Mouse (Mus musculus) limb, embryonic 11.5 days (tissue): ENCODE results near the gene Batf. TPM values are rescaled to one million over a fixed set of nuclear protein-coding genes. Genes with fewer than 3 reads are reported as not detected.

Experiments used
- ATAC-seq: fragments of 200-750 bp; cut with Nextera tagmentation; 2 replicates; pipeline ENCODE4 v1.8.0; 2017; ENCODE audit warnings: low read depth; ENCODE audit not compliant: insufficient number of reproducible peaks, low FRiP score, low TSS enrichment
- DNase-seq: peaks from one replicate; pipeline ENCODE4 v3.0.0-alpha.2; 2015; ENCODE audit warnings: low spot score
- H3K27ac ChIP-seq: fragments of 300-500 bp; sonication (generic); replicated peaks from 2 replicates; pipeline ENCODE4 v1.5.1; 2014; ENCODE audit warnings: low read depth, mild to moderate bottlenecking, low read length
- H3K27me3 ChIP-seq: fragments of 300-500 bp; sonication (generic); 2 replicates; pipeline ENCODE4 v1.6.1; 2014; ENCODE audit warnings: mild to moderate bottlenecking, low read length, mixed read lengths; ENCODE audit not compliant: control insufficient read depth, insufficient read depth
- H3K36me3 ChIP-seq: fragments of 300-500 bp; sonication (generic); 2 replicates; pipeline ENCODE4 v1.6.1; 2014; ENCODE audit warnings: mild to moderate bottlenecking, low read length, moderate library complexity, mixed read lengths; ENCODE audit not compliant: control insufficient read depth, insufficient read depth
- H3K4me1 ChIP-seq: fragments of 300-500 bp; sonication (generic); 2 replicates; pipeline ENCODE4 v1.6.1; 2014; ENCODE audit warnings: low read length, mixed read lengths; ENCODE audit not compliant: control insufficient read depth, insufficient read depth
- H3K4me2 ChIP-seq: fragments of 300-500 bp; sonication (generic); 2 replicates; pipeline ENCODE4 v1.6.1; 2014; ENCODE audit warnings: low read depth, mild to moderate bottlenecking, moderate library complexity; ENCODE audit not compliant: severe bottlenecking
- H3K4me3 ChIP-seq: fragments of 300-500 bp; sonication (generic); 2 replicates; pipeline ENCODE4 v1.5.1; 2014; ENCODE audit warnings: low read depth, low read length
- H3K9ac ChIP-seq: fragments of 300-500 bp; sonication (generic); 2 replicates; pipeline ENCODE4 v1.6.1; 2014; ENCODE audit warnings: mild to moderate bottlenecking, low read length
- H3K9me3 ChIP-seq: fragments of 300-500 bp; sonication (generic); 2 replicates; pipeline ENCODE4 v1.6.1; 2016; ENCODE audit warnings: low read length; ENCODE audit not compliant: control insufficient read depth
- WGBS: fragments of 180-500 bp; shearing (Covaris S2); extraction: QIAGEN DNeasy Blood & Tissue Kit; methylation state at CpG from one replicate; pipeline ENCODE4 v1.1.7; 2014; 5-methylcytosine and 5-hydroxymethylcytosine counted together
- polyA plus RNA-seq: library from polyadenylated mRNA; unstranded; fragments of >200 nt; fragmentation: Nextera tagmentation; extraction: Ambion mirVana; gene quantifications from 2 replicates; pipeline ENCODE4 v1.2.1, GENCODE M21; 2014

The Batf gene
- polyA plus RNA-seq, 1 experiment from 2014 or later = 1.5 TPM

DNA sequence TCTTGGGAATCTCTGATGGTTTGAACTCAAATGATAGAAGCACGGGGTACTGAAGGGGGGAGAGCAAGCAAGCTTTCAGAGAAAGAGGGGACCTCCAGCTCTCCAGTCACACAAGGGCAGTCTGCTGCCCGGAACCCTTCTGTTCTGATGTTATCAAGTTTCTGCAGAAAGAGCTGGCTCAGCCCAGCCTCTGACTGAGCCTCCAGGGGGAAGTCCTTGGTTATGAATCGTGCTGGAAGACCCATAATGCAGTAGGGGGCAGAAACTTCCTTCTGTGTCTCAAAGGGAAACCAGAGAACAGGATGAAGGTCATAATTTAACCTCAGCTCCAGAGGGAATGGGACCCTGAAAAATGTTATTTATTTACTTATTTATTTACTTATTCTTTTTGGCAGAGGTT lies 16.4 kb upstream of the Batf start:
- Histone ChIP-seq H3K4me1 (no peaks in the 10 kb centered on the region), H3K36me3 (no peaks in the 10 kb centered on the region), H3K4me2 (no peak overlapping the region), H3K9me3 (no peaks in the 10 kb centered on the region), H3K27me3 (no peaks in the 10 kb centered on the region), H3K9ac (no peak overlapping the region), H3K4me3 (no peak overlapping the region), H3K27ac (no peak overlapping the region)
- ATAC-seq (no peak), DNase-seq (no peak)
- WGBS = 75% methylated on average over 3 of the region's 3 CpGs

- H3K4me1 ChIP-seq = no peaks in the 10 kb centered on the region
- no peaks in the 10 kb centered on the region for H3K36me3 ChIP-seq
- no peak overlapping the region for H3K4me3 ChIP-seq
- no peak overlapping the region for H3K4me2 ChIP-seq
- H3K27ac ChIP-seq = no peak overlapping the region
- no peaks in the 10 kb centered on the region for H3K9me3 ChIP-seq
- 90% methylated on average over 8 of the region's 8 CpGs for WGBS
- ATAC-seq = no peak
- H3K9ac ChIP-seq = no peak overlapping the region
- no peak for DNase-seq
- no peaks in the 10 kb centered on the region for H3K27me3 ChIP-seq
These were observed 12.6 kb upstream of the Batf start for GRCm38 (mm10) chr12:85673914-85674313.

DNA sequence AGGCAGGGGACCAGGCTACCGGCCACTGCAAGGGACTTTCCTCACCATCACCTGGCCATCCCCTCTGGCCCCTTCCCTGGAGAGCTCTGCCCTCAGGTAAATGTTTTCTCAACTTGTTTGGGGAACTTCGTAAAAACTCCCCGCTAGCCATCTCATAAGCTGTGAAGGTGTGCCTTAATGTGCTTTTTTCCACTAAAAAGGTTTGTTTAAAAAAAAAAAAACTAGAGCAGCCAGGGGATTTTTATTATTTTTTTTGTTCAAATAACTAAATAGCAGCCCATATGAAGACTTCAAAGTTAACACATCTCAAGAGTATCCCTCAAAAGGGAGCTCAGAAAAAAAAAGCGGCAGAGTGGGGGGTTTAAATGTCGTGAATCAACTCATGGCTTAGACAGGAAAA lies 7.4 kb upstream of the Batf start:
- Histone ChIP-seq H3K27ac (no peak overlapping the region), H3K27me3 (no peaks in the 10 kb centered on the region), H3K36me3 (no peaks in the 10 kb centered on the region), H3K9me3 (no peaks in the 10 kb centered on the region), H3K4me1 (no peaks in the 10 kb centered on the region), H3K4me2 (no peak overlapping the region), H3K4me3 (no peak overlapping the region), H3K9ac (no peak overlapping the region)
- 75% methylated on average over 5 of the region's 5 CpGs for WGBS
- DNase-seq = no peak
- no peak for ATAC-seq

DNA sequence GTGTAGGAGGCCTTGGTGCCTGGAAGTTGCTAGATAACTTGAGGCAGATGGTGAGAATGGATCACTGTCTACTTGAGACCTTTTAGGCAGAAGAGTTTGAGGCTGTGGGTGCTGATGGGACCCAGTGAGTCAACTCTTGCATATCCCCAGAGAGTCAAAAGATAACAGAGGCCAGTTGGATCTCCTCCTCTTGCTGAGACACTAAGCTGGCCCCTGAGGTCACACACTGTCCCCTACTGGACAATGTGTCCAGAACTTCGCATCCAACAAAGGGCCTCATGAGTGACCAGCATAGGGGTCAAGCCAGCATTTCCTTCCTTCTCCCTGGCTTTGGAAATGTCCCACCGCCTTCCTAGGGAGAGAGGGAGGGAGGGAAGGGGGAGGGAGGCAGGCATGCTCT lies 6.7 kb upstream of the Batf start:
- Histone ChIP-seq H3K27me3 (no peaks in the 10 kb centered on the region), H3K9ac (no peak overlapping the region), H3K27ac (no peak overlapping the region), H3K4me3 (no peak overlapping the region), H3K4me1 (no peaks in the 10 kb centered on the region), H3K9me3 (no peaks in the 10 kb centered on the region), H3K36me3 (no peaks in the 10 kb centered on the region), H3K4me2 (no peak overlapping the region)
- DNase-seq = no peak
- no peak for ATAC-seq
- 74% methylated on average over 2 of the region's 2 CpGs for WGBS

DNA sequence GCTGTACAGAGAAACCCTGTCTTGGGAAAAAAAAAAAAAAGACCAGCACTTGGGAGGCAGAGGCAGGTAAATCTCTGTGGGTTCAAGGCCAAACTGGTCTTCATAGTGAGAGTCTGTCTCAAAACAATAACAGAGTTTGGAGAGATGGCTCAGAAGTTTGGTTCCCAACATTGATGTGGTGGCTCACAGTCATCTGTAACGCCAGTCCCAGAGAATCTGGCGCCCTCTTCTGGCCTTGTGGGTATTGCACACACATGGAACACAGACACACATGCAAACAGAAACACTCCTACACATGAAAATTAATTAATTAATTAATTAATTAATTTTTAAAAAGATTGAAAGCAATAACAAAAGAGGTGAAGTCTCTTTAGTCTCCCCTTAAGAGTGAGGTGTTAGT lies 4.1 kb upstream of the Batf start:
- no peak for DNase-seq
- no peaks in the 10 kb centered on the region for H3K9me3 ChIP-seq
- H3K36me3 ChIP-seq = no peaks in the 10 kb centered on the region
- no peaks in the 10 kb centered on the region for H3K27me3 ChIP-seq
- WGBS = 47% methylated on average over 2 of the region's 2 CpGs
- no peaks in the 10 kb centered on the region; the same call in 1 of the 2 replicates for H3K4me1 ChIP-seq
- no peak overlapping the region for H3K9ac ChIP-seq
- H3K4me3 ChIP-seq = no peak overlapping the region
- H3K4me2 ChIP-seq = no peak overlapping the region
- H3K27ac ChIP-seq = no peak overlapping the region
- ATAC-seq = no peak

DNA sequence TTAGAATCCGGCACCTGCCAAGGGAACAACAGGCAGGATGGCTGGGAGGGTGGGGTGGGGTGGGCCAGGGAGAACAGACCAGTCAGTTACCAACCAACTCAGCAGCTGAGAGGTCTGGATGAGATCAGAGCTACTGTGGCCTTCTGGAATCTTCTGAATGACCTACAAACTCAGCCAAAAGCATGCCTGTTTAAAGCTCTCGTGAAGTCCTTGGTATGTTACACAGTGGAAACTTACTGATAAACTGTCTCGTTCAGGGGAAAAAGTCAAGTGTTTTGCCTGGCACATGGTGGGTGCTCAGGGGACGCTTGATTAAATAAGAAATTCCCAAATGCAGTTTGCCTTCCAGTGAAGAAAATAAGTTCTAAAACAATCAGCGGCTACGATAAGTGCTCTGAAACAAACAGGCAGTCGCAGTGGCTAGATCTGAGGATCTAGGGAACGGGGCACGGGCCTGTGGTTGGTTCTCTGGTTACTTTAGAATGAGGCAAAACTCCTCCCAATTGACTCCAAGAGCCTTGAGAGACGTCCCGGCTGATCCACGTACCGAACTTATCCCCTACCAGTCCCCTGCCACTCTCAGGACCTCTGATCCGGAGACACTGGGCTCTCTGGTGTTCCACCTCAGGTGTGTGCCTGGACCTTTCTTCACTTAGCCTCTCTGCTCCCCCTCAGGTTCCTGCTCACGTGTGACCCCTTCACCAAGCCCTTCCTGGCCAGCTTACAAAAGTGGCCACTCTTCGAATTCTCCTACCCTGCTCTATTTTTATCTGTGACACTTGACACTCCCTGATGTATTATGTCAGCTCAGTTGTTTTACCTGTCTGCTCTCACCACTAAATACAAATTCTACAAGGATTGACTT lies 1.8 kb upstream of the Batf start:
- Histone ChIP-seq H3K27ac (no peak overlapping the region), H3K27me3 (no peaks in the 10 kb centered on the region), H3K36me3 (no peaks in the 10 kb centered on the region), H3K9me3 (no peaks in the 10 kb centered on the region), H3K4me2 (no peak overlapping the region), H3K4me3 (no peak overlapping the region), H3K4me1 (no peaks in the 10 kb centered on the region; the same call in 1 of the 2 replicates), H3K9ac (no peak overlapping the region)
- ATAC-seq = no peak
- no peak for DNase-seq
- 87% methylated on average over 16 of the region's 16 CpGs for WGBS

DNA sequence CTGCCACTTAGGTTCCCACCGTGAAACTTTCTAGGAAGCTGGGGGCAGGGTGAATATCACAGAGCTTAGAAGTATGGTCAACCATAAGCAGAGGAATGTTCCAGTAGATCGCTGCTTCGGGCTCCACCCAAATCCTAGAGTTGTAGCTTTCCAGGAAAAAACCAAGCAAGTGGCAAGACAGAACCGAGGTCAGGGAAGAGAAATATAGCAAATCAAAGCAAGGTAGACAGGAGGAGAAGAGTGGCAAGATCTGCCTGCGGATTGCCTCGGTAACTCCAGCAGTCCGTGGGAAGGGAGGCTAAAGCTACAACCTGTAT lies 706 bp downstream of the Batf start:
- no peak overlapping the region for H3K4me3 ChIP-seq
- H3K9me3 ChIP-seq = no peaks in the 10 kb centered on the region
- no peaks in the 10 kb centered on the region for H3K36me3 ChIP-seq
- H3K9ac ChIP-seq = no peak overlapping the region
- no peaks in the 10 kb centered on the region; the same call in 1 of the 2 replicates for H3K4me1 ChIP-seq
- 82% methylated on average over 7 of the region's 7 CpGs for WGBS
- no peak for ATAC-seq
- DNase-seq = no peak
- no peak overlapping the region for H3K27ac ChIP-seq
- H3K27me3 ChIP-seq = no peaks in the 10 kb centered on the region
- no peak overlapping the region for H3K4me2 ChIP-seq

GRCm38 (mm10) chr12:85687846-85688245 lies 1.4 kb downstream of the Batf start:
- 68% methylated on average over 6 of the region's 6 CpGs for whole genome bisulfite sequencing
- no peak for ATAC-seq
- Histone ChIP-seq H3K9me3 (no peaks in the 10 kb centered on the region), H3K27me3 (no peaks in the 10 kb centered on the region), H3K4me3 (no peak overlapping the region), H3K27ac (no peak overlapping the region), H3K36me3 (no peaks in the 10 kb centered on the region), H3K4me2 (no peak overlapping the region), H3K4me1 (no peaks in the 10 kb centered on the region; the same call in 1 of the 2 replicates), H3K9ac (no peak overlapping the region)
- DNase-seq = no peak

DNA sequence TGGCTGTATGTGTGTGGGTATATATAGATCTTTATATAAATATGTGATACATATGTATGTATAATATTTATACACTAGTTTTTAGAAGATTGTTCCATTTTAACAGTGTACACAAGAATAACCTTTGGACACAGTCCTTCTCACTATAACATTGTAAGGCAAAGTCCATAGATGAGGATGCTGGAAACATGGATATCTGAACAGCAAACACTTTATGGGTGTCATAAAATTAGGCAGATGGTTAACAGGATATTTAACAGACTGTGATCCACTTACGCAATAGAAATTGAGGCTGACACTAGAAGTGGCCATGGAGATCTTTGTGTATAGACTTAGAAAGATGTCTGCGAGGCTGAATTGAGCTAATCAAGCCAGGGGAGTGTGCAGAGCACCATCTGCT lies 9.3 kb downstream of the Batf start:
- Histone ChIP-seq H3K4me2 (no peak overlapping the region), H3K4me3 (no peak overlapping the region), H3K36me3 (no peaks in the 10 kb centered on the region), H3K27ac (no peak overlapping the region), H3K9ac (no peak overlapping the region), H3K27me3 (no peaks in the 10 kb centered on the region), H3K4me1 (no peaks in the 10 kb centered on the region), H3K9me3 (no peaks in the 10 kb centered on the region)
- no peak for DNase-seq
- ATAC-seq = no peak
- WGBS = 87% methylated on average over 2 of the region's 2 CpGs
